Mouse (Mus musculus): ENCODE data around the gene Stxbp2.

Gene Stxbp2

DNA sequence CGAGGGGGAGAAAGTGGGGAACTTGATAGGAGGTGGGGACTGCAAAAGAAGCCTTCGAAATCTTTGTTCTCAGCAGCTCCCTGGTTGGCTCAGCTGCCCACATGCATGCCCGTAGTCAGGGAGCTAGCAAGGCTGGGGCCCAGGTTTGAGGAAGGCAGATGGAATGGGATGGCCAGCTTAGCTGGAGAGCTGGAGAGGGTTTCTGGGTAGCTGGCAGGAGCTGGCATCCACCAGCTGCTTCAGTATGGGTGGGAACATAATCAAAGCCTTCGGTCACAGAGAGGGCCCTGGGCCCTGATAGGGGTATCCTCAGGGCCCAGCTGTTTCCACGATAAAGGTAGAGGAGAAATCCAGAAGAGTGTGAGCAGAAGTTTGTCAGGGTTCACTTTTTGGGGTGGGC lies 51.7 kb downstream of the Stxbp2 start:
- no peak for DNase-seq (ENCODE audit: low spot score in 2 of 2)

- no peak for DNase-seq (ENCODE audit: low spot score in 2 of 2)
Measured at GRCm38 (mm10) chr8:3683408-3684176, 52.8 kb downstream of the Stxbp2 start.

DNA sequence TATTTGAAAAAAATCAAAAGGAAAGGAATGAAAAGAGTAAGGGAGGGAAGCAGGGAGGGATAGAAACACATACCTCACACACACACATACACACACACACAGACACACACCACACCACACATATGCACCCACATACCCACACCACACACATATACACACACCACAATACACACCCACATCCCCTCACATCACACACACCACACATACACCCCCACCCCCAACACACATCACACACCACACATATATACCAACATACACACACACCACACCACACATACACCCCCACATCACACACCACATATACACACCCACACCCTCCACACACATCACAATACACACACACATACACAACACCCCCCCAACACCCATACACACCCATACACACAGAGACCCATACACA lies 53.8 kb downstream of the Stxbp2 start:
- DNase-seq (ENCODE audit: low spot score in 2 of 2): no peak

DNA sequence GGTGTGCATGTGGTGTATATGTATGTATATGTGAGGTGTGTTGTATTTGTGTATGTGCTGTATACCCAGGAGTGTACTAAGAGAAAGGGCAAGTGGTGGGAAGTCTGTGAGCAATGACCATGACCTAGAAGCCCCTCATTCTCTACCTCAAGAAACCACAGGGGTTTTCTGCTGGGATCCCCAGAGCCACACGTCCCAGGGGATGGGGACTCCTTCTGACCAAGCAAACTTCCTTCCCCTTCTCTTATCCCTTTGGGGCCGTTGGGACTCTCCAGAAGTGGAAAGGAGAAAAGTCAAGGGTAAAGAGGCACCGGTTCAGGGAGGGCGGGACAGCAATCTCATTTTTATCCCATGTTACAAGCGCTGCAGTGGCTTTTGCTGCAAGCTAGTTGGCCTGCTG lies 54.7 kb downstream of the Stxbp2 start:
- DNase-seq (ENCODE audit: low spot score in 2 of 2): no peak

GRCm38 (mm10) chr8:3687537-3687936 lies 56.8 kb downstream of the Stxbp2 start:
- no peak for DNase-seq (ENCODE audit: low spot score in 2 of 2)

- no peak for DNase-seq (ENCODE audit: low spot score in 2 of 2)
Measured at GRCm38 (mm10) chr8:3690774-3691173, 60.0 kb downstream of the Stxbp2 start.

Measured in right cerebral cortex, adult 2 months (tissue).